Mouse (Mus musculus): ENCODE results near the gene Ranbp1. TPM values are rescaled to one million over a fixed set of nuclear protein-coding genes. Genes with fewer than 3 reads are reported as not detected.

Gene Ranbp1
- total and polyA plus RNA-seq, 3 experiments = 605 to 1,263 (median 1,124) TPM

GRCm38 (mm10) chr16:18288166-18288565 is 39.6 kb upstream of the Ranbp1 start:
- Histone ChIP-seq H3K4me2 (ENCODE audit: insufficient read depth, low read depth, poor library complexity, severe bottlenecking) (peak overlapping the region; percentile 99), H3K27me3 (replicated peaks) (no peaks in the 10 kb centered on the region), H3K27ac (ENCODE audit: insufficient read depth, low read depth) (peak overlapping the region; percentile 1; the same call in 1 of the 2 replicates), H3K36me3 (replicated peaks in 1 of 2; ENCODE audit: control insufficient read depth in 1 of 2, insufficient read depth in 1 of 2, low read length in 1 of 2) (peaks cover 29 to 45% of the 10 kb centered on the region in 2 experiments), H3K4me3 (replicated peaks in 1 of 3; ENCODE audit: low read depth in 2 of 3, low read length in 2 of 3, poor library complexity in 1 of 3) (peak overlapping the region; percentile 69 to 99 (median 83)), H3K4me1 (ENCODE audit: control insufficient read depth in 1 of 2, insufficient read depth in 2 of 2) (peaks cover 13 to 33% of the 10 kb centered on the region in 2 experiments), H3K9me3 (replicated peaks; ENCODE audit: low read length) (no peaks in the 10 kb centered on the region), H3K9ac (ENCODE audit: insufficient read depth, low read depth) (peak overlapping the region; percentile 74), H3K79me2 (replicated peaks; ENCODE audit: control insufficient read depth, extremely low read depth, insufficient read depth, poor library complexity, severe bottlenecking) (peaks cover 53% of the 10 kb centered on the region)
- TF ChIP-seq MXI1 (IDR thresholded peaks at IDR 0.05; ENCODE audit: low read depth, low read length) = 0 out of 2 replicates have a peak, but pooled peaks have one; percentile 50
- TF ChIP-seq JUN (IDR thresholded peaks at IDR 0.05; ENCODE audit: insufficient read depth, low read depth, low read length) = 0 out of 2 replicates have a peak, but pooled peaks have one; percentile 5
- TF ChIP-seq SMC3 (IDR thresholded peaks at IDR 0.05; ENCODE audit: low read depth, low read length) = no peak
- peak; percentile 48; the same call in 1 of the 2 replicates for TF ChIP-seq MAX (IDR thresholded peaks at IDR 0.05; ENCODE audit: low read length)
- TF ChIP-seq TBP (conservative IDR thresholded peaks at IDR 0.05; ENCODE audit: low read depth, low read length) = 0 out of 2 replicates have a peak, but pooled peaks have one; percentile 27
- no peak for TF ChIP-seq PAX5 (IDR thresholded peaks at IDR 0.05; ENCODE audit: low read length)
- dilution Hi-C loops (cut with MboI; ENCODE audit: extremely low pct_ligation_motif_present, extremely low pct_unique_long_range_greater_than_20kb, low sequenced_read_pairs) = no loop called here
- DNase-seq (ENCODE audit: extremely low read depth) = peak; percentile 42
- in situ Hi-C loops (cut with MboI; ENCODE audit: low pct_ligation_motif_present, low pct_unique_long_range_greater_than_20kb, low sequenced_read_pairs) = loop anchor here (5.0 kb wide), 1 partner anchor 36 kb away; no protein-coding TSS in a partner anchor

- in situ Hi-C loops (cut with MboI; ENCODE audit: low pct_ligation_motif_present, low pct_unique_long_range_greater_than_20kb, low sequenced_read_pairs) = no loop called here
- Histone ChIP-seq H3K27me3 (replicated peaks) (no peaks in the 10 kb centered on the region), H3K4me1 (ENCODE audit: control insufficient read depth in 1 of 2, insufficient read depth in 2 of 2) (no peaks in the 10 kb centered on the region), H3K9ac (ENCODE audit: insufficient read depth, low read depth) (no peak overlapping the region), H3K4me3 (replicated peaks in 1 of 3; ENCODE audit: low read depth in 2 of 3, low read length in 2 of 3, poor library complexity in 1 of 3) (no peak overlapping the region), H3K4me2 (ENCODE audit: insufficient read depth, low read depth, poor library complexity, severe bottlenecking) (no peak overlapping the region), H3K79me2 (replicated peaks; ENCODE audit: control insufficient read depth, extremely low read depth, insufficient read depth, poor library complexity, severe bottlenecking) (peaks cover 17% of the 10 kb centered on the region), H3K27ac (ENCODE audit: insufficient read depth, low read depth) (no peak overlapping the region), H3K9me3 (replicated peaks; ENCODE audit: low read length) (no peaks in the 10 kb centered on the region), H3K36me3 (replicated peaks in 1 of 2; ENCODE audit: control insufficient read depth in 1 of 2, insufficient read depth in 1 of 2, low read length in 1 of 2) (peaks cover 69 to 90% of the 10 kb centered on the region in 2 experiments)
- dilution Hi-C loops (cut with MboI; ENCODE audit: extremely low pct_ligation_motif_present, extremely low pct_unique_long_range_greater_than_20kb, low sequenced_read_pairs) = no loop called here
- TF ChIP-seq POLR2A (IDR thresholded peaks at IDR 0.05; ENCODE audit: low read depth, low read length) = no peak
- no peak for TF ChIP-seq ZNF384 (IDR thresholded peaks at IDR 0.05; ENCODE audit: low read depth, low read length)
- no peak for TF ChIP-seq KAT2A (IDR thresholded peaks at IDR 0.05; ENCODE audit: insufficient replicate concordance, low read length)
- TF ChIP-seq EP300 (IDR thresholded peaks at IDR 0.05; ENCODE audit: low read length) = no peak
- TF ChIP-seq SMC3 (IDR thresholded peaks at IDR 0.05; ENCODE audit: low read depth, low read length) = no peak
- TF ChIP-seq MEF2A (IDR thresholded peaks at IDR 0.05; ENCODE audit: borderline replicate concordance, low read depth, low read length) = no peak
- TF ChIP-seq TBP (conservative IDR thresholded peaks at IDR 0.05; ENCODE audit: low read depth, low read length) = no peak
- TF ChIP-seq MAX (IDR thresholded peaks at IDR 0.05; ENCODE audit: low read length) = no peak
- no peak for TF ChIP-seq NRF1 (IDR thresholded peaks at IDR 0.05; ENCODE audit: low read depth, low read length)
- no peak for TF ChIP-seq ETS1 (conservative IDR thresholded peaks at IDR 0.05; ENCODE audit: low read depth, low read length)
- no peak for TF ChIP-seq JUND (conservative IDR thresholded peaks at IDR 0.05; ENCODE audit: low read depth, low read length)
- no peak for TF ChIP-seq CTCF (conservative IDR thresholded peaks at IDR 0.05 in 1 of 2, IDR thresholded peaks at IDR 0.05 in 1 of 2; ENCODE audit: low read depth in 2 of 2, low read length in 2 of 2)
- no peak for TF ChIP-seq BHLHE40 (IDR thresholded peaks at IDR 0.05; ENCODE audit: low read depth, low read length)
- TF ChIP-seq ELF1 (IDR thresholded peaks at IDR 0.05; ENCODE audit: low read depth, low read length) = no peak
- TF ChIP-seq NELFE (IDR thresholded peaks at IDR 0.05; ENCODE audit: low read depth, low read length) = no peak
- no peak for DNase-seq (ENCODE audit: extremely low read depth)
These were observed 26.6 kb upstream of the Ranbp1 start for GRCm38 (mm10) chr16:18275166-18275565.
